Mouse (Mus musculus): ENCODE results near the gene Atp13a1.

Gene Atp13a1

GRCm38 (mm10) chr8:69853869-69854268 lies 62.9 kb downstream of the Atp13a1 start:
- DNase-seq, result no peak

Data from right cerebral cortex, postnatal 14 days (tissue).